Mouse (Mus musculus) heart, adult 2 months (tissue): Measurements from ENCODE around the gene Hist2h4.

Experiments
- CTCF ChIP-seq: fragments of 200-600 bp; IDR thresholded peaks from 2 replicates; pipeline ENCODE4 v1.8.1; 2022; ENCODE audit warnings: antibody characterized with exemption, mild to moderate bottlenecking, moderate library complexity
- EP300 ChIP-seq: fragments of 200-500 bp; IDR thresholded peaks from 2 replicates; pipeline ENCODE4 v1.6.1; 2011; ENCODE audit warnings: low read depth, low read length, control low read depth; ENCODE audit not compliant: insufficient read depth
- POLR2A ChIP-seq: fragments of 200-500 bp; IDR thresholded peaks from 2 replicates; pipeline ENCODE4 v1.6.1; 2011; ENCODE audit warnings: mild to moderate bottlenecking, low read depth, low read length, control low read depth; ENCODE audit not compliant: insufficient read depth

DNA sequence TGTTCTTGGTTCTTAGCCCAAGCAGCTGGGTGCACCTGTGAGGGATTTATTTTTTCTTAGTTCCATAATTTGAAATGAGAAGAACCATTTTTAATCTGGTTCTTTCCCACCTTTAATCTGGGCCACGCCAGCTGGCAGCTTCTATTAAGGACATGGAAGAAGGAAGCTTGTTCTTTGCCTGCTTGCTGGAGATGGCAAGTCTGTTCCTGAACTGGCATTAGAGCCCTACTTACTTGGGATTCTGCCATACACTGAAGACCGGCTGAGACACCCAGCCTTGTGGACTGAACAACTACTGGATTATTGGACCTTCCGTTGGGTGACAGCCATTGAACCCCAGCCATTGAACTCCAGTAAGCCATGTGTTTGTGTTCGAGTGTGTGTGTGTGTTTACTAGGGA, 40.3 kb downstream of the Hist2h4 start:
- no peak for TF ChIP-seq CTCF
- no peak for TF ChIP-seq POLR2A
- no peak for TF ChIP-seq EP300
